Mouse (Mus musculus) liver, embryonic 12.5 days (tissue): Measurements from ENCODE around the gene Spsb4. TPM values are rescaled to one million over a fixed set of nuclear protein-coding genes. Genes with fewer than 3 reads are reported as not detected.
"Not testable (repeated sequence)": the region's sequence is repeated elsewhere in the genome, so short reads cannot be mapped to it uniquely, and the experiment has no call there.

Experiments used
- ATAC-seq: fragments of 200-750 bp; cut with Nextera tagmentation; 2 replicates; pipeline ENCODE4 v1.8.0; 2017; ENCODE audit warnings: moderate number of reproducible peaks, mild to moderate bottlenecking, moderate library complexity
- H3K27ac ChIP-seq: fragments of 300-500 bp; sonication (generic); 2 replicates; pipeline ENCODE4 v1.5.1; 2016; ENCODE audit warnings: mild to moderate bottlenecking
- H3K27me3 ChIP-seq: fragments of 300-500 bp; sonication (generic); replicated peaks from 2 replicates; pipeline ENCODE4 v1.6.1; 2016; ENCODE audit warnings: mild to moderate bottlenecking, moderate library complexity
- H3K36me3 ChIP-seq: fragments of 300-500 bp; sonication (generic); 2 replicates; pipeline ENCODE4 v1.6.1; 2016; ENCODE audit warnings: mild to moderate bottlenecking, moderate library complexity
- H3K4me1 ChIP-seq: fragments of 300-500 bp; sonication (generic); 2 replicates; pipeline ENCODE4 v1.6.1; 2016
- H3K4me2 ChIP-seq: fragments of 300-500 bp; sonication (generic); 2 replicates; pipeline ENCODE4 v1.6.1; 2016; ENCODE audit warnings: mild to moderate bottlenecking, moderate library complexity
- H3K4me3 ChIP-seq: fragments of 300-500 bp; sonication (generic); 2 replicates; pipeline ENCODE4 v1.5.1; 2016; ENCODE audit warnings: mild to moderate bottlenecking, moderate library complexity
- H3K9ac ChIP-seq: fragments of 300-500 bp; sonication (generic); 2 replicates; pipeline ENCODE4 v1.6.1; 2016; ENCODE audit warnings: mild to moderate bottlenecking, moderate library complexity
- H3K9me3 ChIP-seq: fragments of 300-500 bp; sonication (generic); replicated peaks from 2 replicates; pipeline ENCODE4 v1.6.1; 2016; ENCODE audit warnings: mild to moderate bottlenecking, moderate library complexity
- WGBS: fragments of 180-500 bp; shearing (Covaris S2); methylation state at CpG from one replicate; pipeline ENCODE4 v1.1.7; 2016; ENCODE audit not compliant: insufficient replicate concordance; 5-methylcytosine and 5-hydroxymethylcytosine counted together
- polyA plus RNA-seq: library from polyadenylated mRNA; unstranded; fragments of >200 nt; fragmentation: Nextera tagmentation; extraction: Ambion mirVana; gene quantifications from 2 replicates; pipeline ENCODE4 v1.2.1, GENCODE M21; 2016

Gene Spsb4
- polyA plus RNA-seq, 1 experiment from 2014 or later: 2.3 TPM

DNA sequence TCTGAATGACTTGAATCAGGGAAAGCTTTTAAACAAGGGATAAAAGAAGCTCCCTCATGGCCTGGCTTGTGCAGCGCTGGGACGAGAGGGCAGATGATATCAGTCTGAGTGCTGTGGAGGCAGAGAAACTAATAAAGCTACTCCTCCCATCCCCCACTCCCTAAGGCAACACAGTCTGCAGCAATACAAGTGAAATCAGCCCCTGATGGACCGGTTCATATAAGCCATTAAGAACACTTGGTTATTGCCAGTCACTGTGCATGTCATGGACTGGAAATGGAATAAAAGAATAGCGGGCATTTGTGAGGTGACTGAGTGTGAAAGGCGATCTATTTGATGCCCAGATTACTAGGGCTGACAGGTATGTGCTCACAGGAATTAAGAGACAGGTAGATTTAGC is 79.8 kb downstream of the Spsb4 start:
- Histone ChIP-seq H3K9ac (no peak overlapping the region), H3K4me2 (no peak overlapping the region), H3K27me3 (peaks cover 40% of the 10 kb centered on the region), H3K36me3 (no peaks in the 10 kb centered on the region), H3K27ac (no peak overlapping the region), H3K9me3 (no peaks in the 10 kb centered on the region; the same call in 1 of the 2 replicates), H3K4me1 (no peaks in the 10 kb centered on the region), H3K4me3 (no peak overlapping the region)
- ATAC-seq: no peak
- WGBS: 68% methylated on average over 5 of the region's 5 CpGs

GRCm38 (mm10) chr9:96936427-96936826 is 82.2 kb downstream of the Spsb4 start:
- 62% methylated on average over 2 of the region's 2 CpGs for WGBS
- H3K4me3 ChIP-seq, H3K4me2 ChIP-seq, H3K36me3 ChIP-seq, H3K9me3 ChIP-seq, H3K4me1 ChIP-seq, ATAC-seq, H3K27ac ChIP-seq, H3K9ac ChIP-seq: not testable (repeated sequence)
- H3K27me3 ChIP-seq: peaks cover 26% of the 10 kb centered on the region

GRCm38 (mm10) chr9:96935556-96936300 is 82.9 kb downstream of the Spsb4 start:
- peaks cover 26% of the 10 kb centered on the region for H3K27me3 ChIP-seq
- peaks cover 7% of the 10 kb centered on the region; the same call in 1 of the 2 replicates for H3K9me3 ChIP-seq
- no peak overlapping the region for H3K9ac ChIP-seq
- WGBS: 29% methylated on average over 15 of the region's 15 CpGs
- no peak overlapping the region for H3K27ac ChIP-seq
- no peak overlapping the region for H3K4me3 ChIP-seq
- no peaks in the 10 kb centered on the region for H3K4me1 ChIP-seq
- no peak overlapping the region for H3K4me2 ChIP-seq
- ATAC-seq: no peak
- H3K36me3 ChIP-seq: no peaks in the 10 kb centered on the region

GRCm38 (mm10) chr9:96934816-96935215 is 83.8 kb downstream of the Spsb4 start:
- Histone ChIP-seq H3K4me1 (no peaks in the 10 kb centered on the region), H3K9me3 (0 out of 2 replicates have a peak, but pooled peaks cover 7% of the 10 kb centered on the region), H3K27ac (no peak overlapping the region), H3K9ac (no peak overlapping the region), H3K36me3 (no peaks in the 10 kb centered on the region), H3K4me3 (no peak overlapping the region), H3K27me3 (peaks cover 29% of the 10 kb centered on the region), H3K4me2 (no peak overlapping the region)
- 59% methylated on average over 3 of the region's 3 CpGs for WGBS
- no peak for ATAC-seq

GRCm38 (mm10) chr9:96932751-96933150 is 85.9 kb downstream of the Spsb4 start:
- H3K9ac ChIP-seq: no peak overlapping the region
- WGBS: 76% methylated on average over 8 of the region's 8 CpGs
- H3K4me1 ChIP-seq: no peaks in the 10 kb centered on the region
- H3K9me3 ChIP-seq: 0 out of 2 replicates have a peak, but pooled peaks cover 7% of the 10 kb centered on the region
- no peak overlapping the region for H3K4me3 ChIP-seq
- no peak overlapping the region for H3K4me2 ChIP-seq
- H3K36me3 ChIP-seq: no peaks in the 10 kb centered on the region
- peaks cover 42% of the 10 kb centered on the region for H3K27me3 ChIP-seq
- ATAC-seq: no peak
- no peak overlapping the region for H3K27ac ChIP-seq

DNA sequence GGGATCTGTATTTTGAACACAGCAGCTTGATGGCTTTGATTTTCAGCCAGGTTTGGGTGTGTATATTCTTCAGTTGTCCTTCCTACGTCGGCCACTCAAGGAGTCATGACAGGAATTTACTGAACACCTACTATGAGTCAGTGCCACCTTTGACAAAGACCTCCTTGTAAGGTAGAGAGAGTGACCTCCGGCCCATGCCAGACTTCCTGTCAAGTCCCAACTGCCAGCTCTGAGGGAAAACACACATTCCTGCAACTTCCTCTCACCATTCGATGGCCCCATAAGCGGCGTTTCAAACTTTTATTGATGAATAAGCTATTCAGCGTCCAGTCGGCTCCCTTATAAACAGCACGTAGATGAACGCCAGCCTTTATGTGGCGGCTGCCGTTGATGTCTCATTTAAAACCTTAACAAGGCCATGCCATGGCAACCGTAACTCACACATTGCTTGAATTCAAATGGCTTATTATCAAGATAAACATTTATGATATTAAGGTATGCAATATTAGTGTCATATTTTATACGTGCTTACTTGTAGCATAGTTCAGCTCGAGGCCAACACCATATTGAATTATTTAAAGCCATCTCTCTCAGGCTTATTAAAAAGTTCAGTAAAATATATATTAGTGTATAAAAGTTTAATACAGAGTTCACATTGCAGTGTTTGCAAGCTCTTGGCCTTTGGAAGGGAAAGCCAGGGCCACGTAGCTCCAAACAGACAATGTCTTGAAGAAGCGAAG is 94.9 kb downstream of the Spsb4 start:
- WGBS: 71% methylated on average over 17 of the region's 17 CpGs
- H3K9me3 ChIP-seq: no peaks in the 10 kb centered on the region
- no peaks in the 10 kb centered on the region for H3K36me3 ChIP-seq
- peaks cover 26% of the 10 kb centered on the region; the same call in 1 of the 2 replicates for H3K27me3 ChIP-seq
- no peak overlapping the region for H3K27ac ChIP-seq
- H3K4me3 ChIP-seq: no peak overlapping the region
- H3K4me2 ChIP-seq: no peak overlapping the region
- no peak overlapping the region for H3K9ac ChIP-seq
- no peaks in the 10 kb centered on the region for H3K4me1 ChIP-seq
- ATAC-seq: no peak

DNA sequence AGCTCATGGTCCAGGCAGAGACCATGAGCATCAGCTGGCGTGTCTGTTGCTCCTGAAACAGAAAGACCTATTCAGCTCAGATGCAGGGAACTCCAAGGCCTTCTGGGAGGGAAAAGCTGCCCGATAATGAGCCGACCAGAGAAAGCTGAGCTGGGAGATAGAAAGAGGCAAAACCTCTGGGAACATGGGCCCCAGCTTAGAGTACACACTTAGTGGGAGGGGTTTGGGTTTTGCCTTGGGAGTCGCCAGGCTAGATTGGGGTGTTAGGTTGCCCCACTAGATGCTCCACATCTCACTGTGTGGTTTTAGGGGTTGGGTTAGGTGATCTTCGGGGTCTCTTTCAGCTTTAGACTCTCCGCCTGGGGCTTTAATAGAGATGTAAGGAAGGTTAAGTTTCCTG is 95.5 kb downstream of the Spsb4 start:
- no peak overlapping the region for H3K9ac ChIP-seq
- no peak overlapping the region for H3K4me3 ChIP-seq
- no peaks in the 10 kb centered on the region for H3K4me1 ChIP-seq
- ATAC-seq: no peak
- 70% methylated on average over 6 of the region's 6 CpGs for WGBS
- H3K27ac ChIP-seq: no peak overlapping the region
- H3K36me3 ChIP-seq: no peaks in the 10 kb centered on the region
- H3K9me3 ChIP-seq: no peaks in the 10 kb centered on the region
- no peak overlapping the region for H3K4me2 ChIP-seq
- H3K27me3 ChIP-seq: peaks cover 20% of the 10 kb centered on the region; the same call in 1 of the 2 replicates

GRCm38 (mm10) chr9:96916620-96917538 is 101.8 kb downstream of the Spsb4 start:
- Histone ChIP-seq H3K4me1 (no peaks in the 10 kb centered on the region), H3K4me2 (no peak overlapping the region), H3K36me3 (no peaks in the 10 kb centered on the region), H3K27ac (no peak overlapping the region), H3K9ac (no peak overlapping the region), H3K9me3 (no peaks in the 10 kb centered on the region), H3K4me3 (no peak overlapping the region), H3K27me3 (peaks cover 3% of the 10 kb centered on the region; the same call in 1 of the 2 replicates)
- 0 out of 2 replicates have a peak, but pooled peaks have one; percentile 44 for ATAC-seq
- 34% methylated on average over 27 of the region's 27 CpGs for WGBS

DNA sequence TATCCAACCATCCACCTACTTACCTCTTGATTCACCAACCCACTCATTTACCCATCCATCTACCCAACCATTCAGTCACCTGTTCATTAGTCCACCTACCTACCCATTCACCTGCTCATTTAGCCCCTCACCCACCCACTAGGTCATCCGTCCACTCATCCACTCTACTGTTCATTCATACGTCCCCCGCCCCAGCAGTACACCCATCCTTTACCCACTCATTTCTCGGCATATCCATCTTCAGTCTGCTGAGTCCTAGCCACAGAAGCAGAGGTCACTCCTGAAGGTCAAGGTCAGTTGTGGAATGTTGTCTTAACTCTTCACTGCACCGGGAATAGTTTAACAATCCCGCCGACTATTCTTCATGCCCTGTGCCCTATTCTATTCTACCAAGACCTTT is 102.6 kb downstream of the Spsb4 start:
- no peak for ATAC-seq
- no peak overlapping the region for H3K4me3 ChIP-seq
- 51% methylated on average over 7 of the region's 7 CpGs for WGBS
- H3K27me3 ChIP-seq: peaks cover 3% of the 10 kb centered on the region; the same call in 1 of the 2 replicates
- no peak overlapping the region for H3K9ac ChIP-seq
- H3K4me1 ChIP-seq: no peaks in the 10 kb centered on the region
- no peak overlapping the region for H3K27ac ChIP-seq
- no peak overlapping the region for H3K4me2 ChIP-seq
- no peaks in the 10 kb centered on the region for H3K9me3 ChIP-seq
- H3K36me3 ChIP-seq: no peaks in the 10 kb centered on the region

- H3K4me3 ChIP-seq: no peak overlapping the region
- H3K27ac ChIP-seq: no peak overlapping the region
- H3K36me3 ChIP-seq: no peaks in the 10 kb centered on the region
- H3K27me3 ChIP-seq: peaks cover 3% of the 10 kb centered on the region; the same call in 1 of the 2 replicates
- H3K4me2 ChIP-seq: no peak overlapping the region
- no peaks in the 10 kb centered on the region for H3K9me3 ChIP-seq
- H3K9ac ChIP-seq: no peak overlapping the region
- WGBS: 74% methylated on average over 6 of the region's 6 CpGs
- ATAC-seq: no peak
- H3K4me1 ChIP-seq: no peaks in the 10 kb centered on the region
These were observed 103.8 kb downstream of the Spsb4 start for GRCm38 (mm10) chr9:96914851-96915250.

- Histone ChIP-seq H3K4me1 (no peaks in the 10 kb centered on the region), H3K4me3 (no peak overlapping the region), H3K27ac (no peak overlapping the region), H3K9me3 (no peaks in the 10 kb centered on the region), H3K4me2 (no peak overlapping the region), H3K27me3 (peaks cover 3% of the 10 kb centered on the region; the same call in 1 of the 2 replicates), H3K36me3 (no peaks in the 10 kb centered on the region), H3K9ac (no peak overlapping the region)
- no peak for ATAC-seq
- WGBS: 56% methylated on average over 3 of the region's 3 CpGs
These were observed 104.6 kb downstream of the Spsb4 start for GRCm38 (mm10) chr9:96914005-96914404.
